Mouse (Mus musculus): ENCODE data around the gene Taf6l.

- TF ChIP-seq CTCF (IDR thresholded peaks at IDR 0.05; ENCODE audit: low read depth, low read length) = no peak
- TF ChIP-seq TAL1 (conservative IDR thresholded peaks at IDR 0.05; ENCODE audit: low read depth, low read length) = no peak
- no peak for TF ChIP-seq POLR2AphosphoS5 (IDR thresholded peaks at IDR 0.05; ENCODE audit: insufficient replicate concordance, low read depth, low read length)
Measured at GRCm38 (mm10) chr19:8745382-8745781, 40.8 kb downstream of the Taf6l start.

Data from G1E (cell line).